Comparison of ENCODE assay signal across 17 mouse cellular contexts in genomic region chr6:133872667-133873066, GRCm38 (mm10). TPM values are rescaled to one million over a fixed set of nuclear protein-coding genes. Genes with fewer than 3 reads are reported as not detected.
"Had no signal": no experiment of that assay in that cellular context is flagged by ENCODE, and none has a peak within 500 bp of the region (broad histone marks: within the 10 kb centered on the region; RNA-seq: fewer than 3 reads in every experiment).

No protein-coding gene starts in this region.

- H3K27ac ChIP-seq: intestine, embryonic 15.5 days; left cerebral cortex, adult 2 months; limb, embryonic 10.5 days; liver, embryonic 15.5 days; neural tube, embryonic 15.5 days had no signal

- H3K9me3 ChIP-seq: intestine, embryonic 15.5 days; limb, embryonic 10.5 days; liver, embryonic 15.5 days; neural tube, embryonic 15.5 days had no signal

- ATAC-seq: intestine, embryonic 15.5 days; lung, postnatal 0 days had no signal

- H3K9ac ChIP-seq: intestine, embryonic 15.5 days; liver, embryonic 15.5 days; neural tube, embryonic 15.5 days had no signal

- H3K27me3 ChIP-seq: intestine, embryonic 15.5 days; liver, embryonic 15.5 days; neural tube, embryonic 15.5 days had no signal

- H3K4me1 ChIP-seq: intestine, embryonic 15.5 days; limb, embryonic 10.5 days; liver, embryonic 15.5 days; neural tube, embryonic 15.5 days had no signal

- H3K36me3 ChIP-seq: intestine, embryonic 15.5 days; limb, embryonic 10.5 days; liver, embryonic 15.5 days; neural tube, embryonic 15.5 days had no signal

- H3K4me3 ChIP-seq: intestine, embryonic 15.5 days; left cerebral cortex, adult 2 months; limb, embryonic 10.5 days; liver, embryonic 15.5 days; myocyte; neural tube, embryonic 15.5 days had no signal

- H3K4me2 ChIP-seq: intestine, embryonic 15.5 days; liver, embryonic 11.5 days; liver, embryonic 15.5 days; neural tube, embryonic 15.5 days had no signal

- DNase-seq: lung, adult 2 months; lung, postnatal 36 days; midbrain, embryonic 14.5 days; spleen, adult 18-20 months; thymus, adult 18-20 months; thymus, postnatal 14 days had no signal

RNA-seq across cellular contexts. Expression of gene Kap, which starts 19.1 kb away (rescaled TPM):
- polyA plus RNA-seq: intestine, embryonic 15.5 days; limb, embryonic 10.5 days; limb, embryonic 14.5 days; liver, embryonic 11.5 days; liver, embryonic 15.5 days; lung, adult 2 months; lung, postnatal 0 days; midbrain, embryonic 14.5 days; myocyte; neural tube, embryonic 11.5 days; neural tube, embryonic 15.5 days; stomach, embryonic 14.5 days had no signal
